Mouse (Mus musculus) small intestine, adult 2 months (tissue): ENCODE data around the gene Rabgap1l.

Experiments used
- CTCF ChIP-seq: fragments of 200-500 bp; IDR thresholded peaks from 2 replicates; pipeline ENCODE4 v1.5.1; 2012; ENCODE audit warnings: low read depth, mild to moderate bottlenecking, control low read depth, inconsistent platforms, low read length, moderate library complexity, mixed read lengths; ENCODE audit not compliant: insufficient replicate concordance, insufficient read length; ENCODE audit errors: extremely low read depth
- POLR2A ChIP-seq: fragments of 200-500 bp; IDR thresholded peaks from 2 replicates; pipeline ENCODE4 v1.6.1; 2012; ENCODE audit warnings: low read depth, mild to moderate bottlenecking, control low read depth, inconsistent platforms, low read length, moderate library complexity

DNA sequence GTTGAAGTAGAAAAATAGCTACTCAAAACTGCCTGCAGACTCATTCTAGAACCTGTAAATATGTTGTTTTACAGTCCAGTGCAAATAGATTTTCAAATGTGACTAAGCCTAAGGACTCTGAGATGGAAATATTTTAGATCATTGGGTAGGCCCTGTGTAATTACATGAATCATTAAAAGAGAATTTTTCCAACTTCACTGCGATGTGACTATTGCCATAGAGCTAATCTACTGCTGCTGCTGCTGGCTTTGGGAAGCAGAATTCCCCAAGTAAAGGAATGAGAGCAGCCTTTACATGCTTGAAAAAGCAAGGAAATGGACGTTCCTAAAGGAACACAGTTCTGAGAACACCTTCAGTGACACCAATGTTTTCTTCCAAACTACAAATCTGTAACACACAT lies 531.2 kb downstream of the Rabgap1l start:
- TF ChIP-seq CTCF (no peak), POLR2A (no peak)
